Mouse (Mus musculus): ENCODE results near the gene Rwdd3.

Gene Rwdd3

GRCm38 (mm10) chr3:121160424-121160823 lies 11.1 kb downstream of the Rwdd3 start:
- no peak for DNase-seq (ENCODE audit: low read depth, low spot score)

GRCm38 (mm10) chr3:121159566-121159965 lies 11.9 kb downstream of the Rwdd3 start:
- no peak for DNase-seq (ENCODE audit: low read depth, low spot score)

DNA sequence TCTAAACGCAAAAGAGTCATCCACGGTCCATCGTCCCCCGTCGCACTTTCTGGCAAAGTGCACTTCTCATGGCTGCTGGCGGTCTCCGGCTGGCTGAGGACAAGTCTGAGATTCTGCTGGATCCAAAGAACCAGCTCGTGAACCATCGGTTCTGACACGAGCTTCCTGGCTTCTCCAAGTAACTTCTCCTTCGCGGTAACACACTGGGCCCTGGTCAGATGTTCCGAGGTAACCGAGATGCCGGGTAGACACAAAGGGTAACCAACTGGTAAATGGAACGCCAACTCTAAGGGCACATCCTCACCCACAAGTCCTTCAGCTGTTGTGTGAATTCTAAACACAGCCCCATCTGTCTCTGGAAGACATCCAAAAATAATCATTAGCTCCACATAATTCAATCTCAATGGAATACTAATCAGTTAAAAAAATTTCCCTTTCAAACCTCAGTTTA lies 12.6 kb downstream of the Rwdd3 start:
- DNase-seq (ENCODE audit: low read depth, low spot score), result no peak

- DNase-seq (ENCODE audit: low read depth, low spot score), result no peak
These were observed 13.8 kb downstream of the Rwdd3 start for GRCm38 (mm10) chr3:121157546-121158330.

DNA sequence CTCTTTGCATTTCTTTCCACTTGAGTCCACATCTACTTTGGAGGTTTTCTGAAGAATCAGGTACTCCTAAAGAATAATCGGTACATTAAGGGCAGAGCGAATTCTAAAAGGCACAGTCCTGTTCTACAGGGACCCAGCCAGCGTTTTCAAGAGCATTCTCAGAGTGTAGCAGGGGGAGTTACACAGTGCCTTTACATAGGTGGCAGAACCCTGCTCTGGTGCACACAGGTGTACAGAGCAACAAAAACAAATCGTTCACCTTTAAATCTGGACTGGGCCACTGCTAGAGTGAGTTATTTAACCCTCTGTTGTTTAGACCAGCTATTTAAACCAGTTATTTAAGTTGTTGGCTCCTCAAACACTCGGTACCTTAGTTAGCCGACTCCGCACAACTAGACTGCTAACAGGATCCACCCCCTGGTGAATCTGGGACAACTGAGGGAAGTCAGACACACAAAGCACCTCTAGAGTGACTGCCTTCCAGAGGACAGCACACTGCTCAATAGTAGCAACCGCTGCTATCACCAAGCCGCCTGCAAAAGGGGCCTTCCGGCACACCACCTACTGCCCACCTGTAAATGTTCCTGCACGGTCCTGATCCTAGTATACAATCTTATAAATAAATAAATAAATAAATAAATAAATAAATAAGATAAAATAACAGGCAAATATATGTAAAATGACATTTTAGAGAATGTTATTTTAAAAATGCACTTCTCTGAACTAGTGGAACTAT lies 14.9 kb downstream of the Rwdd3 start:
- no peak for DNase-seq (ENCODE audit: low read depth, low spot score)

DNA sequence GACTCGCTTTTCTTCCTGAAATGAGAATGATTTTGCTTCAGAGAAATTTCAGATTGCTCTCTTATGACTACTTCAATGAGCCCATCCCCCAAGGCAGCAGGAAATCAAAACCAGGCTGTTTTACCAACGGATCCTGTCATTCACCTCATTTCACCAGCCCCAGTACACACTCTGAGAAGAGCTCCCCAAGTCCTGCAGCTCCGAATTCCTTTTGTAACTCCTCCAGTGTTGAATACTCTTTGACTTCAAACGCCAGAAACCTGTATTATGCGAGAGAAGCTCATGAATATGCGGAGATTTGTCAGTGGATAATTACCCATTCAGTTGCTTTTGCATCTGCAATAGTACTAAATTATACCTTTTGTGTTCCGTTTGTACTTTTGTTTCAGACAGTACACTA lies 15.5 kb downstream of the Rwdd3 start:
- DNase-seq (ENCODE audit: low read depth, low spot score), result no peak

GRCm38 (mm10) chr3:121133937-121134336 lies 37.6 kb downstream of the Rwdd3 start:
- no peak for DNase-seq (ENCODE audit: low read depth, low spot score)

DNA sequence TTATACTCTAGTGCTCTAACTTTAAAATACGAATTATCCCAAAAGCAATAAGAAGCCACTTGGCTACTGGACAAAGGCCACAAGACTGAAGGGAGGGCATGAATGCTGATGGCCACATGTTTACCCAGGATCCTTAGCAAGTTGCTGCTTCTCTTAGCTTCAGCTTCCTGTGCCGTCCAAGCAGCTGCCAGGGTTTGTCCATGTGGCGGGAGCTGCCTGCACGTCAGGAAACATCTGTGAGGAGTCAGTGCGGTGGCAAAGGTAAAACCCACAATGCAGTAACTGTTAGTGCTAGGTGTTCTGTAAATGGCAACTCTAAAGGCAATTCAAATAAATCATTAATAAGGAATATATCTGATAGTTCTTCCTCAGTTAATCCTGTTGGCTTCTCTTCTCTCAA lies 38.5 kb downstream of the Rwdd3 start:
- DNase-seq (ENCODE audit: low read depth, low spot score), result no peak

GRCm38 (mm10) chr3:121127171-121127570 lies 44.3 kb downstream of the Rwdd3 start:
- DNase-seq (ENCODE audit: low read depth, low spot score), result no peak

GRCm38 (mm10) chr3:121126476-121126875 lies 45.0 kb downstream of the Rwdd3 start:
- no peak for DNase-seq (ENCODE audit: low read depth, low spot score)

DNA sequence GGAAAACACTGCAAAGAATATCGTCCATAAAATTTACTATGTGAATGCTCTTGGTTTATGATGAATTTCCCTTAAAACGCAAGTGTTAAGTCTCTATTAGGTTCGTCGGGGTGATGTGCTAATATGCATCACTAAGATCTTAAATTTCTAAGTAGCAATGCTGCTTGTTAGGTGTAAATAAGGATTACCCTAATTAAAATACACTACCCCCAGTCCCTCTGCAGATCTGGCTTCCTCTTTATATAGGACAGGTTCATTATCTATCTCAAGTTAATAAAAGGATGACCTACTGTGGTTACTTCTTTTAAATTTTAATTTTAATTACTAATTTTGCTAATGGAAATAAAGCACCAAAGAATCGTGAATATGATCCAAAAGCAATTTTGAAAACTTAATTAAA lies 50.4 kb downstream of the Rwdd3 start:
- DNase-seq (ENCODE audit: low read depth, low spot score), result no peak

- no peak for DNase-seq (ENCODE audit: low read depth, low spot score)
These were observed 54.9 kb downstream of the Rwdd3 start for GRCm38 (mm10) chr3:121116590-121116989.

DNA sequence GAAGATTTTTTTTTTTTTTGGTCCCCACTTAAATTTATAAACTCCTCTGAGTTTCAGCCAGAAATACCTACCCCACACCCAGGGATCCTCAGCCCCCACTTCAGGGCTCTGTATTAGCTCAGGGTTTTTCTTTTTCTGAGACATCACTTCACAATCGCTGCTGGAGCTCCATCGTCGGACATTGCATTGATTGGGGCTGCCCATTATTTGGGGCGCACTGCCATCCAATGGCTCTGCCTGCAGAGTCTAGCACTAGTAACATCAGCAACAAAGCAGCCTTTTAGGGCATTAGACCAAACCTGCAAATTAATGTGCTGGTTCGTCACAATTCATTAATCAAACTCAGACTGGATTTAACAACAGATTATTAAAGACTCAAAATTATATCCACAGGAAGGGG lies 55.4 kb downstream of the Rwdd3 start:
- DNase-seq (ENCODE audit: low read depth, low spot score), result no peak

- DNase-seq (ENCODE audit: low read depth, low spot score), result no peak
These were observed 60.4 kb downstream of the Rwdd3 start for GRCm38 (mm10) chr3:121111068-121111467.

GRCm38 (mm10) chr3:121110430-121110829 lies 61.1 kb downstream of the Rwdd3 start:
- DNase-seq (ENCODE audit: low read depth, low spot score), result no peak

GRCm38 (mm10) chr3:121107481-121107880 lies 64.0 kb downstream of the Rwdd3 start:
- no peak for DNase-seq (ENCODE audit: low read depth, low spot score)

- no peak for DNase-seq (ENCODE audit: low read depth, low spot score)
These were observed 66.1 kb downstream of the Rwdd3 start for GRCm38 (mm10) chr3:121105408-121105708.
